Mouse (Mus musculus): Measurements from ENCODE around the gene Sox5. TPM values are rescaled to one million over a fixed set of nuclear protein-coding genes. Genes with fewer than 3 reads are reported as not detected.

Gene Sox5
- polyA plus RNA-seq, 1 experiment from 2014 or later = 19.9 TPM

- no peak overlapping the region for H3K4me2 ChIP-seq
- no peak for ATAC-seq (ENCODE audit: insufficient number of reproducible peaks, low FRiP score)
- no peak overlapping the region for H3K4me3 ChIP-seq
- WGBS = 85% methylated on average over 4 of the region's 4 CpGs
- H3K27ac ChIP-seq (ENCODE audit: poor library complexity, severe bottlenecking) = no peak overlapping the region
- H3K4me1 ChIP-seq (replicated peaks) = no peaks in the 10 kb centered on the region
- no peaks in the 10 kb centered on the region for H3K9me3 ChIP-seq (replicated peaks)
- no peak overlapping the region for H3K9ac ChIP-seq
- peaks cover 9% of the 10 kb centered on the region for H3K36me3 ChIP-seq
- no peaks in the 10 kb centered on the region for H3K27me3 ChIP-seq (replicated peaks)
Observed at GRCm38 (mm10) chr6:143831246-143831645, 950.5 kb downstream of the Sox5 start.

GRCm38 (mm10) chr6:143830131-143830530, 951.6 kb downstream of the Sox5 start:
- no peak overlapping the region for H3K4me2 ChIP-seq
- ATAC-seq (ENCODE audit: insufficient number of reproducible peaks, low FRiP score) = no peak
- no peaks in the 10 kb centered on the region for H3K4me1 ChIP-seq (replicated peaks)
- WGBS = 71% methylated on average over 2 of the region's 2 CpGs
- H3K4me3 ChIP-seq = no peak overlapping the region
- no peak overlapping the region for H3K9ac ChIP-seq
- peaks cover 9% of the 10 kb centered on the region for H3K36me3 ChIP-seq
- H3K9me3 ChIP-seq (replicated peaks) = no peaks in the 10 kb centered on the region
- no peak overlapping the region for H3K27ac ChIP-seq (ENCODE audit: poor library complexity, severe bottlenecking)
- no peaks in the 10 kb centered on the region for H3K27me3 ChIP-seq (replicated peaks)

GRCm38 (mm10) chr6:143826786-143827185, 955.0 kb downstream of the Sox5 start:
- Histone ChIP-seq H3K9me3 (replicated peaks) (no peaks in the 10 kb centered on the region), H3K4me2 (no peak overlapping the region), H3K27ac (ENCODE audit: poor library complexity, severe bottlenecking) (no peak overlapping the region), H3K4me1 (replicated peaks) (no peaks in the 10 kb centered on the region), H3K27me3 (replicated peaks) (no peaks in the 10 kb centered on the region), H3K36me3 (no peaks in the 10 kb centered on the region), H3K4me3 (no peak overlapping the region), H3K9ac (no peak overlapping the region)
- ATAC-seq (ENCODE audit: insufficient number of reproducible peaks, low FRiP score) = no peak
- WGBS = 81% methylated on average over 5 of the region's 5 CpGs

- WGBS = 78% methylated on average over 5 of the region's 5 CpGs
- Histone ChIP-seq H3K4me1 (replicated peaks) (no peaks in the 10 kb centered on the region), H3K27me3 (replicated peaks) (no peaks in the 10 kb centered on the region), H3K9me3 (replicated peaks) (no peaks in the 10 kb centered on the region), H3K27ac (ENCODE audit: poor library complexity, severe bottlenecking) (no peak overlapping the region), H3K36me3 (no peaks in the 10 kb centered on the region), H3K9ac (no peak overlapping the region), H3K4me2 (no peak overlapping the region), H3K4me3 (no peak overlapping the region)
- no peak for ATAC-seq (ENCODE audit: insufficient number of reproducible peaks, low FRiP score)
Observed at GRCm38 (mm10) chr6:143825966-143826365, 955.8 kb downstream of the Sox5 start.

- whole genome bisulfite sequencing = 77% methylated on average over 6 of the region's 6 CpGs
- H3K27ac ChIP-seq (ENCODE audit: poor library complexity, severe bottlenecking) = no peak overlapping the region
- H3K9me3 ChIP-seq (replicated peaks) = no peaks in the 10 kb centered on the region
- H3K4me3 ChIP-seq = no peak overlapping the region
- no peak for ATAC-seq (ENCODE audit: insufficient number of reproducible peaks, low FRiP score)
- no peak overlapping the region for H3K4me2 ChIP-seq
- H3K27me3 ChIP-seq (replicated peaks) = no peaks in the 10 kb centered on the region
- H3K36me3 ChIP-seq = no peaks in the 10 kb centered on the region
- no peak overlapping the region for H3K9ac ChIP-seq
- H3K4me1 ChIP-seq (replicated peaks) = no peaks in the 10 kb centered on the region
Observed at GRCm38 (mm10) chr6:143825086-143825485, 956.7 kb downstream of the Sox5 start.

- Histone ChIP-seq H3K9ac (no peak overlapping the region), H3K27ac (ENCODE audit: poor library complexity, severe bottlenecking) (no peak overlapping the region), H3K4me2 (no peak overlapping the region), H3K36me3 (no peaks in the 10 kb centered on the region), H3K4me1 (replicated peaks) (no peaks in the 10 kb centered on the region), H3K9me3 (replicated peaks) (no peaks in the 10 kb centered on the region), H3K4me3 (no peak overlapping the region), H3K27me3 (replicated peaks) (no peaks in the 10 kb centered on the region)
- no peak for ATAC-seq (ENCODE audit: insufficient number of reproducible peaks, low FRiP score)
- WGBS = 69% methylated on average over 2 of the region's 2 CpGs
Observed at GRCm38 (mm10) chr6:143788446-143788845, 993.3 kb downstream of the Sox5 start.

- 67% methylated on average over 5 of the region's 5 CpGs for WGBS
- Histone ChIP-seq H3K36me3 (no peaks in the 10 kb centered on the region), H3K4me1 (replicated peaks) (no peaks in the 10 kb centered on the region), H3K9me3 (replicated peaks) (no peaks in the 10 kb centered on the region), H3K4me3 (no peak overlapping the region), H3K27ac (ENCODE audit: poor library complexity, severe bottlenecking) (no peak overlapping the region), H3K9ac (no peak overlapping the region), H3K27me3 (replicated peaks) (no peaks in the 10 kb centered on the region), H3K4me2 (no peak overlapping the region)
- ATAC-seq (ENCODE audit: insufficient number of reproducible peaks, low FRiP score) = no peak
Observed at GRCm38 (mm10) chr6:143787360-143787759, 994.4 kb downstream of the Sox5 start.

- ATAC-seq (ENCODE audit: insufficient number of reproducible peaks, low FRiP score) = no peak
- H3K27ac ChIP-seq (ENCODE audit: poor library complexity, severe bottlenecking) = no peak overlapping the region
- WGBS = 71% methylated on average over 4 of the region's 4 CpGs
- no peak overlapping the region for H3K4me3 ChIP-seq
- H3K36me3 ChIP-seq = no peaks in the 10 kb centered on the region
- no peak overlapping the region for H3K9ac ChIP-seq
- no peaks in the 10 kb centered on the region for H3K9me3 ChIP-seq (replicated peaks)
- H3K27me3 ChIP-seq (replicated peaks) = no peaks in the 10 kb centered on the region
- no peaks in the 10 kb centered on the region for H3K4me1 ChIP-seq (replicated peaks)
- no peak overlapping the region for H3K4me2 ChIP-seq
Observed at GRCm38 (mm10) chr6:143785685-143786084, 996.1 kb downstream of the Sox5 start.
